Mouse (Mus musculus) left cerebral cortex, adult 8-10 months (tissue): ENCODE measurements around the gene Klf5. TPM values are rescaled to one million over a fixed set of nuclear protein-coding genes. Genes with fewer than 3 reads are reported as not detected.

ENCODE experiments used
- total RNA-seq, 4 experiments: library from RNA; stranded (reverse); gene quantifications; 2 replicates each; pipeline ENCODE4 v1.2.4; 2022

Gene Klf5
- total RNA-seq, 4 experiments from 2014 or later, result 16.5 to 19.7 (median 16.7) TPM

Other genes with a start within 250 kb of the Klf5 start
- gene Pibf1, start 199.3 kb upstream of the Klf5 start, total RNA-seq, result 10 to 100 TPM; 13.2 to 14.7 (median 13.9) TPM
- 10 to 100 TPM; 16.5 to 19.2 (median 18.3) TPM for gene Dis3, start 198.9 kb upstream of the Klf5 start, total RNA-seq